Mouse (Mus musculus): ENCODE measurements around the gene Tnfrsf25. TPM values are rescaled to one million over a fixed set of nuclear protein-coding genes. Genes with fewer than 3 reads are reported as not detected.
A peak's percentile ranks its signal among the peaks of the same experiment; 100 is the strongest.

Gene Tnfrsf25
- polyA plus RNA-seq, 1 experiment from 2014 or later = 1.4 TPM

DNA sequence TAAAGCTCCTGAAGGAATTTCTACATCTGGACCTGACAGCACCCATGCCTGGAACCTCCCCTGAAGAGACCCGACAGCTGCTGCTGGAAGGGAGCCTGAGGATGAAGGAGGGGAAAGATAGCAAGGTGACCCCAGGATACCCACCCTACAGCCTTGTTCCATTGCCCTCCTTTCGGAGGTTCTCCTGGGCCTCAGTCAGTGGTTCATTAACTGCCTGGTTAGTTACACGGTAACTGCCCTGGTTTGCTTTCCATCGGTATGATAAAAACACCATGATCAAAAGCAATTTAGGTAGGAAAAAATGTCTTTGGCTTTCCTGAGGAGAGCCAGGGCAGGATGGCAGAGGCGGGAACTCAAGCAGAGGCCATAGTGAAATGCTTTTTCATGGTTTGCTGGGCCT is 7.1 kb upstream of the Tnfrsf25 start:
- Histone ChIP-seq H3K27me3 (ENCODE audit: control insufficient read depth, insufficient read depth, low read length) (peaks cover under 1% of the 10 kb centered on the region; the same call in 1 of the 2 replicates), H3K4me3 (ENCODE audit: low read length) (no peak overlapping the region; the same call in 1 of the 2 replicates)
- ATAC-seq (replicated peaks; ENCODE audit: extremely low read depth, insufficient read depth, low FRiP score) = no peak

DNA sequence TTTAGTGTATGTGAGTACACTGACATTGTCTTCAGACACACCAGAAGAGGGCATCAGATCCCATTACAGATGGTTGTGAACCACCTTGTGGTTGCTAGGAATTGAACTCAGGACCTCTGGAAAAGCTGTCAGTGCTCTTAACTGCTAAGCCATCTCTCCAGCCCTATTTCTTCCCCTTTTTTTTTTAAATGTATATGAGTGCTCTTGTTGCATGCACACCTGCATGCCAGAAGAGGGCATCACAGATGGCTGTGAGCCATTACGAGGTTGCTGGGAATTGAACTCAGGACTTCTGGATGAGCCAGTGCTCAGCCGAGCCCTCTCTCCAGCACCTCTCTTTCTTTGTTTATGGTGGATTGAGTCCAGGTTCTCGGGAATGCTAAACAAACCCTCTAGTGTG is 6.2 kb upstream of the Tnfrsf25 start:
- 74% methylated on average over 3 of the region's 3 CpGs for WGBS
- Histone ChIP-seq H3K27ac (ENCODE audit: low read length) (no peak overlapping the region), H3K4me2 (ENCODE audit: low read depth, low read length) (no peak overlapping the region), H3K4me1 (ENCODE audit: control insufficient read depth, insufficient read depth, low read length) (peaks cover 13% of the 10 kb centered on the region), H3K36me3 (ENCODE audit: control insufficient read depth, insufficient read depth) (peaks cover 38% of the 10 kb centered on the region), H3K4me3 (ENCODE audit: low read length) (no peak overlapping the region), H3K9me3 (replicated peaks; ENCODE audit: control insufficient read depth, low read length) (no peaks in the 10 kb centered on the region), H3K27me3 (ENCODE audit: control insufficient read depth, insufficient read depth, low read length) (peaks cover 7% of the 10 kb centered on the region), H3K9ac (ENCODE audit: low read length) (no peak overlapping the region)
- ATAC-seq (replicated peaks; ENCODE audit: extremely low read depth, insufficient read depth, low FRiP score) = no peak

More for the DNA sequence above, 7.1 kb upstream of the Tnfrsf25 start:
- WGBS = 90% methylated on average over 5 of the region's 5 CpGs
- H3K4me2 ChIP-seq (ENCODE audit: low read depth, low read length) = 0 out of 2 replicates have a peak overlapping the region, but pooled peaks have one; percentile 78
- no peak overlapping the region for H3K27ac ChIP-seq (ENCODE audit: low read length)
- H3K4me1 ChIP-seq (ENCODE audit: control insufficient read depth, insufficient read depth, low read length) = peaks cover 13% of the 10 kb centered on the region
- no peak overlapping the region for H3K9ac ChIP-seq (ENCODE audit: low read length)
- H3K36me3 ChIP-seq (ENCODE audit: control insufficient read depth, insufficient read depth) = peaks cover 34% of the 10 kb centered on the region
- no peaks in the 10 kb centered on the region for H3K9me3 ChIP-seq (replicated peaks; ENCODE audit: control insufficient read depth, low read length)

DNA sequence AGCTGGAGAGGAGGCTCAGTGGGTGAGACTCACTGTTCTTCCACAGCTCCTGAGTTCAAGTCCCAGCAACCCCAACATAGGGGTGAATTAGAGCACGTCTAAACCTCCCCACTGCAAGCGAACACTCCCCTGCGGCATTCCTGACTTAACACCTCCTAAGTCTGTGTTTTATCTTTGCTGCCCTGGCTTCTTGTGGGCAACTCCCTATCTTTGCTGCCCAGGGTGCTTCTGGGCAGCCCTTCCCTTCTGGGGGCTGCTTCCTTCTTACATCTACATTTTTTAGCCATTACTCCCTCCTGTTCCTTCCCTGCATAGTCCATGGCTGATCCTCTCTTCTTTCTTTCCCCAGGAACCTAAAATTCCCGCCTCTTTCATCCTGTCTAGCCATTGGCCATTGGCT is 5.0 kb upstream of the Tnfrsf25 start:
- Histone ChIP-seq H3K36me3 (ENCODE audit: control insufficient read depth, insufficient read depth) (peaks cover 38% of the 10 kb centered on the region), H3K9ac (ENCODE audit: low read length) (no peak overlapping the region), H3K4me1 (ENCODE audit: control insufficient read depth, insufficient read depth, low read length) (peaks cover 16% of the 10 kb centered on the region), H3K4me2 (ENCODE audit: low read depth, low read length) (no peak overlapping the region), H3K9me3 (replicated peaks; ENCODE audit: control insufficient read depth, low read length) (no peaks in the 10 kb centered on the region), H3K27ac (ENCODE audit: low read length) (no peak overlapping the region), H3K4me3 (ENCODE audit: low read length) (no peak overlapping the region), H3K27me3 (ENCODE audit: control insufficient read depth, insufficient read depth, low read length) (peaks cover 16% of the 10 kb centered on the region)
- 85% methylated on average over 4 of the region's 4 CpGs for WGBS
- ATAC-seq (replicated peaks; ENCODE audit: extremely low read depth, insufficient read depth, low FRiP score) = no peak

DNA sequence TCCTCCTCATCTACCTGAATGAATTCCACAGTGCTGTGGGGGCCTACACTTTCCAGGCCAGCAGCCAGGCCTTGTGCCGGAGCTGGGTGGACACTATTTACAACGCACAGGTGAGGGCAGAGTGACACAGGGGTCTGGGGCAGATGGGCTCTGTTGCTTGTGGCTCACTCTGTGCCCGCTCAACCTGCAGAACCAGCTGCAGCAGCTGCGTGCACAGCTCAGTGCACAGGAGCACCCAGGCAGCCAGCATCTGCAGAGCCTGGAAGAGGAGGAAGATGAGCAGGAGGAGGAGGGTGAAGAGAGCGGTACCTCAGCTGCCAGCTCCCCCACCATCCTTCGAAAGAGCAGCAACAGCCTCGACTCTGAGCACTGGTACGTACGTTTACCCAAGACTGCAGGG is 3.4 kb upstream of the Tnfrsf25 start:
- Histone ChIP-seq H3K4me2 (ENCODE audit: low read depth, low read length) (no peak overlapping the region), H3K27me3 (ENCODE audit: control insufficient read depth, insufficient read depth, low read length) (peaks cover 26% of the 10 kb centered on the region), H3K9me3 (replicated peaks; ENCODE audit: control insufficient read depth, low read length) (no peaks in the 10 kb centered on the region), H3K36me3 (ENCODE audit: control insufficient read depth, insufficient read depth) (peaks cover 29% of the 10 kb centered on the region), H3K9ac (ENCODE audit: low read length) (no peak overlapping the region), H3K4me3 (ENCODE audit: low read length) (no peak overlapping the region), H3K27ac (ENCODE audit: low read length) (no peak overlapping the region), H3K4me1 (ENCODE audit: control insufficient read depth, insufficient read depth, low read length) (peaks cover 20% of the 10 kb centered on the region)
- 84% methylated on average over 9 of the region's 9 CpGs for WGBS
- ATAC-seq (replicated peaks; ENCODE audit: extremely low read depth, insufficient read depth, low FRiP score) = no peak

DNA sequence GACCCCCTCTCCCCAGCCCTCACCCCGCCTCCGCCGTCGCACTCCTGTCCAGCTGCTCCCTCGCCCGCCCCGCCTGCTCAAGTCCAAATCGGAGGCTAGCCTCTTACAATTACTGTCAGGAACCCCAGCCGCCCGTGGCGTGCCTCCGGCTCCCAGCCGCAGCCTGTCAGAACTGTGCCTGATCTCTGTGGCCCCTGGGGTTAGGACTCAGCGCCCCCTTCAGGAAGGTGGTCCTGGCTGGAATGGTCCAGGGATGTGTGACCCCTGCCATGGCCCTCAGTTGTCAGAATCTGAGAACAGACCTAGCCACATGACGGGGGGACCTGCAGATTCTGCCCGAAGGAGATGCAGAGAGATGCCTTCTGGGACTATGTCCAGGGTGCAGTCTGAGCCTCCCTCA is 1.7 kb upstream of the Tnfrsf25 start:
- Histone ChIP-seq H3K27ac (ENCODE audit: low read length) (no peak overlapping the region), H3K4me2 (ENCODE audit: low read depth, low read length) (no peak overlapping the region), H3K27me3 (ENCODE audit: control insufficient read depth, insufficient read depth, low read length) (peaks cover 43% of the 10 kb centered on the region), H3K4me3 (ENCODE audit: low read length) (no peak overlapping the region), H3K4me1 (ENCODE audit: control insufficient read depth, insufficient read depth, low read length) (peaks cover 8% of the 10 kb centered on the region; the same call in 1 of the 2 replicates), H3K9ac (ENCODE audit: low read length) (no peak overlapping the region), H3K9me3 (replicated peaks; ENCODE audit: control insufficient read depth, low read length) (no peaks in the 10 kb centered on the region), H3K36me3 (ENCODE audit: control insufficient read depth, insufficient read depth) (peaks cover 23% of the 10 kb centered on the region)
- 70% methylated on average over 16 of the region's 16 CpGs for WGBS
- ATAC-seq (replicated peaks; ENCODE audit: extremely low read depth, insufficient read depth, low FRiP score) = no peak

DNA sequence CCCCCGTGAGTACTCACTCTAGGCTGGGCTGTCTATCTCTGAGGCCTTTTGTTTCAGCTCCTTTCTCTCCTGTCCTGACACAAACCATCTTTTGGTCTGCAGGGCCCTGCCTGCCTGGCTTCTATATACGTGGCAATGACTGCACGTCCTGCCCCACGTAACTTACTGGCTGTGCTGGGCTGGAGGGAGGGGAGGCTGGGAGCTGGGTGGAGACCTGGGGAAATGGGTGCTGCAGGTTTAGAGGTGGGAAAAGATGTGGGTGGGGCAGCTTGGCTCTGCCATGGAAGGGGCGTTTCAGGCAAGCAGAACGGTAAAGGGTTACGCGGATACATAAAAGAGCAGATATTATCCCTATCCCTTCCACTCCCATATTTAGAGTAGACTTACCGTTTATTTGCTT is 1.8 kb downstream of the Tnfrsf25 start:
- peaks cover 70% of the 10 kb centered on the region for H3K27me3 ChIP-seq (ENCODE audit: control insufficient read depth, insufficient read depth, low read length)
- WGBS = 71% methylated on average over 9 of the region's 9 CpGs
- H3K36me3 ChIP-seq (ENCODE audit: control insufficient read depth, insufficient read depth) = peaks cover 11% of the 10 kb centered on the region
- no peak overlapping the region for H3K4me3 ChIP-seq (ENCODE audit: low read length)
- no peak overlapping the region for H3K27ac ChIP-seq (ENCODE audit: low read length)
- H3K4me1 ChIP-seq (ENCODE audit: control insufficient read depth, insufficient read depth, low read length) = peaks cover 22% of the 10 kb centered on the region
- no peak overlapping the region for H3K4me2 ChIP-seq (ENCODE audit: low read depth, low read length)
- H3K9me3 ChIP-seq (replicated peaks; ENCODE audit: control insufficient read depth, low read length) = no peaks in the 10 kb centered on the region
- no peak for ATAC-seq (replicated peaks; ENCODE audit: extremely low read depth, insufficient read depth, low FRiP score)
- H3K9ac ChIP-seq (ENCODE audit: low read length) = no peak overlapping the region

DNA sequence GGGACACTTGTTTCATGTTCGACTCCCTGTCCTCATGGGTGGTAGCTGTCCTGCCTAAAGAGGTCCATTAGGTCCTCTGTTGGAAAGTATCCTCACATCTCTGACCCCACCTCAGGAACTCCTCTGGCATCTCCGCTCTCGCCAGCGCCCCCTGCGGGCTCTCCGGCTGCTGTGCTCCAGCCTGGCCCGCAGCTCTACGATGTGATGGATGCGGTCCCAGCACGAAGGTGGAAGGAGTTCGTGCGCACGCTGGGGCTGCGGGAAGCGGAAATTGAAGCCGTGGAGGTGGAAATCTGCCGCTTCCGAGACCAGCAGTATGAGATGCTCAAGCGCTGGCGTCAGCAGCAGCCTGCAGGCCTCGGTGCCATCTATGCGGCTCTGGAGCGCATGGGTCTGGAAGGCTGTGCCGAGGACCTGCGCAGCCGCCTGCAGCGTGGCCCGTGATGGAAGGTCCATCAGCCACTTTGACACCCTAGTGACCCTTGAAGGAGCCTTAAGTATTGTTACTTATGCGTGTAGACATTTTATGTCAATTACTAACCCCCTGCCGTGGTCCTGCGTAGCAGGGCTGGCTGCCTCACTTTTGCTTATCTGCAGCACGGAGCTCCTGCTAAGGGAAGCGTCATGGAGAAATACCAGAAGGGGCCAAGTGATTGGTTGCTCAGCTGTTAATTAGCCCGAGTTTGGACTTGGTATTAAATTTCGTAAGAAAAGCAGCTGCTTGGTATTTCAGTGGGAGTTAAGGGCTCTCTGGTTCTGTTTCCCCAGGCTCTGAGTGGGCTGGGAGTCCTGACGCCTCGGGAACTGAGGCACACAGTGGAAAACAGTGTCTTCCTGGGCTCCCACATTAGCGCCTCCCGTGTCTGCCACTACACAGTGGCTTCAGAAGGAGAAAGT is 3.9 kb downstream of the Tnfrsf25 start:
- no peaks in the 10 kb centered on the region for H3K36me3 ChIP-seq (ENCODE audit: control insufficient read depth, insufficient read depth)
- WGBS = 5% methylated on average over 39 of the region's 39 CpGs
- H3K9me3 ChIP-seq (replicated peaks; ENCODE audit: control insufficient read depth, low read length) = no peaks in the 10 kb centered on the region
- no peak overlapping the region for H3K9ac ChIP-seq (ENCODE audit: low read length)
- H3K27ac ChIP-seq (ENCODE audit: low read length) = no peak overlapping the region
- H3K4me1 ChIP-seq (ENCODE audit: control insufficient read depth, insufficient read depth, low read length) = peaks cover 22% of the 10 kb centered on the region
- peak overlapping the region; percentile 49; the same call in 1 of the 2 replicates for H3K4me2 ChIP-seq (ENCODE audit: low read depth, low read length)
- H3K4me3 ChIP-seq (ENCODE audit: low read length) = no peak overlapping the region; the same call in 1 of the 2 replicates
- H3K27me3 ChIP-seq (ENCODE audit: control insufficient read depth, insufficient read depth, low read length) = peaks cover 80% of the 10 kb centered on the region
- no peak for ATAC-seq (replicated peaks; ENCODE audit: extremely low read depth, insufficient read depth, low FRiP score)

DNA sequence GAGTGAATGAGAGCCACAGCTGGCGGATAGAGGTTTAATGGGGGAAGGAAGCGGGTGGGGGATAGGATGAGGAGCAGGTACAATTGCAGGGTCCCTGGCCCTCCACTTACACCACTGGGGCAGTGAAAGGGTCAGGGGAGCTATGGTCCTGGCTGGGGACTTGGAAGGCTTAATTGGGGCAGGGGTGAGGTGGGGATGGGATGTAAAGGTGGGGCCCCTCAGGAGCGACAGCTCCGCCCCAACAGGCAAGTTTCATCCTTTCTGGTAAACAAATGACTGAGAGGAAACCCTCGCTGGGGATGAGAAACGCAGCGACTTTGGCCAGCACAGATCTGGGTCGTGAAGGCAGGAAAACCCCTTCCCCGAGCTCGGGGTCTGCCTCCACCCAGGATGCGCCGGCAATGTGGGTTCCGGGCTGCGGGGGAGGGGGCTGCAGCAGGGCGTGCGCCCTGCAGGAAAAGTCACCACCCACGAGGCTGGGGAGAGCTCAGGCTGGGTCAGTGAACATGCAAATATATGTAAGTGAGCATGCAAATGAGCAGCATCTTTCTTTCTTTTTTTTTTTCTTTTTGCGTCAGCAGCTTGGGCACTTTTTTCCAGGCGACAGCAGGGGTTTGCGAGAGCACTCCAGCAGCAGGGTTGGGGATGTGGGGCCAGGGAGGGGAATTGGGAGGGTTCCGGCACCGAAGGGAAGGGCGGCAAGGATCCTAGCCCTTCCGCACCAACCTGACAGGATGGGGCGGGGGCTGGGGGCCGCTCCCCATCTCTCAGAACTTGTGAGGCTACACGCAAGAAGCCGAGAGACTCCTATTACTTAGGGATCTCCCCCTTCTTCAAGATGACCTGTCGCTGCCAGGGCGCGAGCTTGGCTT is 4.8 kb downstream of the Tnfrsf25 start:
- Histone ChIP-seq H3K9me3 (replicated peaks; ENCODE audit: control insufficient read depth, low read length) (no peaks in the 10 kb centered on the region), H3K27me3 (ENCODE audit: control insufficient read depth, insufficient read depth, low read length) (peaks cover 82% of the 10 kb centered on the region), H3K27ac (ENCODE audit: low read length) (no peak overlapping the region), H3K4me3 (ENCODE audit: low read length) (peak overlapping the region; percentile 24), H3K4me2 (ENCODE audit: low read depth, low read length) (peak overlapping the region; percentile 49), H3K4me1 (ENCODE audit: control insufficient read depth, insufficient read depth, low read length) (peaks cover 27% of the 10 kb centered on the region), H3K9ac (ENCODE audit: low read length) (no peak overlapping the region), H3K36me3 (ENCODE audit: control insufficient read depth, insufficient read depth) (no peaks in the 10 kb centered on the region)
- no peak for ATAC-seq (replicated peaks; ENCODE audit: extremely low read depth, insufficient read depth, low FRiP score)
- 2% methylated on average over 31 of the region's 31 CpGs for WGBS

DNA sequence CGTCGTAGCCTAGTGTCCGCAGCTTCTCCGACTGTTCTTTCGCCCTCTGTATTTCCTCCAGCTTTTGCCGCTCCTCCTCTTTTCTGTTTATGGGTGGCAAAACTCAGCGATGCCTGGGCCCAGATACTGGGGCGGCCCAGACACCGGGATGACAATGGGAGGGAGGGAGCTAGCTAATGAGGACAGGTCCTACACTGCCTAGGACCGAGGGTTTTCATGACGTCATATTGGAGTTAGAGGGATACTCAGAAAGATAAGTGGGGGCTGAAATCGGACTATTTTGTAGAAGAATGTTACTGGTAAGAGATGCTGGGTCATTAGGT is 5.4 kb downstream of the Tnfrsf25 start:
- WGBS = 2% methylated on average over 12 of the region's 12 CpGs
- peak overlapping the region; percentile 49 for H3K4me2 ChIP-seq (ENCODE audit: low read depth, low read length)
- H3K36me3 ChIP-seq (ENCODE audit: control insufficient read depth, insufficient read depth) = no peaks in the 10 kb centered on the region
- H3K4me3 ChIP-seq (ENCODE audit: low read length) = peak overlapping the region; percentile 24
- no peak overlapping the region for H3K27ac ChIP-seq (ENCODE audit: low read length)
- ATAC-seq (replicated peaks; ENCODE audit: extremely low read depth, insufficient read depth, low FRiP score) = no peak
- H3K9me3 ChIP-seq (replicated peaks; ENCODE audit: control insufficient read depth, low read length) = no peaks in the 10 kb centered on the region
- H3K27me3 ChIP-seq (ENCODE audit: control insufficient read depth, insufficient read depth, low read length) = peaks cover 88% of the 10 kb centered on the region
- peaks cover 26% of the 10 kb centered on the region for H3K4me1 ChIP-seq (ENCODE audit: control insufficient read depth, insufficient read depth, low read length)
- H3K9ac ChIP-seq (ENCODE audit: low read length) = no peak overlapping the region

Data from heart, embryonic 16.5 days (tissue).